Mouse (Mus musculus): ENCODE measurements around the gene Arid1b.
A peak's percentile ranks its signal among the peaks of the same experiment; 100 is the strongest.

DNA sequence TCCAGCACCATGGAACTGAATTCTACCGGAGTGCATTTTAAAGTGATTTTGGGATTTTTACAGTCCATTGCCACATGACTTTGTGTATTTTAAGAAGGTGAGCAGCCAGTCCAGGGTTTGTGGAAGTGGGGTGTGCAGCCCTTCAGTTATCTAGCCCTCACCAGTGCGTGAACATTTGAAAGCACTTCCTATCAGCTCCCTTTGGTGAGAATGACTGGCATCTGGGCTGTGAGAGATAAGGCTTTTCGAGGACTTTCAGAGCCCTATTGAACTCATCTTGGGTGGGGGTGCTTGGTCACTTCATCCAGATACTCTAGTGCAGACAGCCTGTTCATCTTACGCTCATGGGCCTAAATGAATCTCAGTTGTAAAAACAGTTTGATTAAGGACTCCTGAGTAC is 105.1 kb downstream of the Arid1b start:
- TF ChIP-seq CTCF (IDR thresholded peaks at IDR 0.05; ENCODE audit: low read depth, low read length), result no peak
- no peak for TF ChIP-seq GATA1 (IDR thresholded peaks at IDR 0.05; ENCODE audit: borderline replicate concordance, low read length)
- TF ChIP-seq POLR2AphosphoS5 (IDR thresholded peaks at IDR 0.05; ENCODE audit: insufficient replicate concordance, low read depth, low read length), result no peak
- peak; percentile 69; the same call in 1 of the 2 replicates for TF ChIP-seq GATA2 (IDR thresholded peaks at IDR 0.05; ENCODE audit: borderline replicate concordance, low read depth, low read length)
- peak; percentile 96 for TF ChIP-seq TAL1 (conservative IDR thresholded peaks at IDR 0.05; ENCODE audit: low read depth, low read length)
